Mouse (Mus musculus) G1E-ER4 (cell line): Measurements from ENCODE around the gene Metrn. TPM values are rescaled to one million over a fixed set of nuclear protein-coding genes. Genes with fewer than 3 reads are reported as not detected.

Experiments used
- GATA1 ChIP-seq: IDR thresholded peaks from one replicate; pipeline ENCODE4 v1.8.0; 2012; ENCODE audit warnings: low read length, inconsistent platforms
- polyA plus RNA-seq: library from polyadenylated mRNA; stranded (reverse); fragments of >175 nt; gene quantifications from 2 replicates; pipeline ENCODE4 v1.2.3, GENCODE M21; 2012

The Metrn gene
- polyA plus RNA-seq: 182 and 238 TPM in 2 replicates

- no peak for TF ChIP-seq GATA1
Observed at GRCm38 (mm10) chr17:25796951-25797369, at the start of gene Metrn. Gene Metrn, minus strand, starts transcription at chr17:25797136.

DNA sequence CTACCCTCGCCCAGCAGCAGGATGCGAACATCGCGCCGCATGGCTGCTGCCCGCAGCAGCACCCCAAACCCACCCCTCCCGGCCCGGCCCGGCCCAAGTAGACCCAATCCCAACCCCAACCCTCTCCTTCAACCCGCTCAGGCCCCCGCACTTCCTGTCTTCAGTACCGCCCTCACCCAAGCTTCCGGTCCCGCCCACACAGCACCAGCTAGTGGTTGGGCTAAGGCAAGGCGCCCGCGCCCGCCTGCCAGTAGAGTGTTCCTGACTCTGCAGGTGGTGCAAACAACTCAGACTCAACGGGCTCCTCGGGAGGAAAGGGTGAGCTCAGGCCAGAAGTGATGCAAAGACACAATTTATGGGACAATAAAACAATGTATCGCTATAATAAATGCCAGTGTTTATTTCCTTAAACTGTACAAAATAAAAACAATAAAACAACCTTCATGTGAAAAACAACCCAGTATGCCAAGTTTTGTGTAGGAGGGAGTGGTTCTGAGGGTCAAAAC, 47.5 kb upstream of the Metrn start, which contains the start of gene Rhot2:
Rhot2 (minus strand) TSS at position 456 of the 506 bp plus-strand sequence.
- no peak for TF ChIP-seq GATA1

- TF ChIP-seq GATA1: no peak
Observed at GRCm38 (mm10) chr17:25843636-25844395, 46.9 kb upstream of the Metrn start.

GRCm38 (mm10) chr17:25843122-25843521, 46.2 kb upstream of the Metrn start:
- TF ChIP-seq GATA1: no peak

- TF ChIP-seq GATA1: no peak
Observed at GRCm38 (mm10) chr17:25842509-25842908, 45.6 kb upstream of the Metrn start.

GRCm38 (mm10) chr17:25841117-25841880, 44.4 kb upstream of the Metrn start, which contains the start of gene Gm20683:
Gene Gm20683, minus strand, starts transcription at chr17:25841763.
- no peak for TF ChIP-seq GATA1

- no peak for TF ChIP-seq GATA1
Observed at GRCm38 (mm10) chr17:25840519-25840918, 43.6 kb upstream of the Metrn start.

GRCm38 (mm10) chr17:25839455-25840235, 42.7 kb upstream of the Metrn start:
- TF ChIP-seq GATA1: no peak

GRCm38 (mm10) chr17:25838904-25839303, 42.0 kb upstream of the Metrn start:
- TF ChIP-seq GATA1: no peak

- no peak for TF ChIP-seq GATA1
Observed at GRCm38 (mm10) chr17:25837533-25837932, 40.6 kb upstream of the Metrn start.

DNA sequence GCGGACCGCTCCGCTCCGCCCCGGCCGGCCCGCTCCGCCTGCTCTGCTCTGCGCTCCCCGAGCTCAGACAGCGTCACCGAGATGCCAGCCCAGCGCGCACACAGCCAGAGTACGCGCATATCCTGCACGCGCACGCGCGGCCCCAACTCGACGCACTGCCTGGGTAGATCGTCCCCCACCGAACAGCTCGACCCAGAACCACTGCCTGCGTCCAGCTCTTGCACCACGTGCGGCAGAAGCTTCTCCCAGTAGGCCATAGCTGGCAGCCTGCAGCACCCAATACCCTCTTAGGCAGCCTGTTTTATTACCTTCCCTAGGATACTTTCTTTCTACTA, 40.1 kb upstream of the Metrn start, which contains the start of gene Rhbdl1:
Rhbdl1 (minus strand) TSS at position 220 of the 335 bp plus-strand sequence.
- no peak for TF ChIP-seq GATA1

- TF ChIP-seq GATA1: no peak
Observed at GRCm38 (mm10) chr17:25836397-25837075, 39.6 kb upstream of the Metrn start.

DNA sequence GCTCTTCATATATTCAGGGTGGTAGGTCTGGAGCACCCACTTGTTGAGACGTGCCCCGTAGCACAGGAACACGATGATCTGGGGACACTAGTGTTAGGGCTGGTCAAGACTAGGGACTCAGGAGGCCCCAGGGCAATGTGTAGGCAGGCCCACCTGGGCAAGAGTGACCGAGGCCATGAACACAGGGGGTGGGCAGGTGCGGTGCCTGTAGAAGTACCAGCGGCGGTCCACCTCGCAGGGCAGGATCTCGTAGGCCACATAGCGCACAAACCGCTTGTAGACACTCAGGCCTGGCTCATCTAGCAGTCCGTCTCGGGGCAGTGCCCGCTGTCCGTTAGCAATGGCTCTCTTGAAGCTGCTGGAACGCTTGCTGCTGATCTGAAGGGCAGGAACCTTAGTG, 38.9 kb upstream of the Metrn start:
- TF ChIP-seq GATA1: no peak

GRCm38 (mm10) chr17:25835301-25835700, 38.4 kb upstream of the Metrn start:
- TF ChIP-seq GATA1: no peak
